Mouse (Mus musculus): Measurements from ENCODE around the gene Itih5.

- no peak for TF ChIP-seq EP300 (IDR thresholded peaks at IDR 0.05; ENCODE audit: low read depth)
- TF ChIP-seq CTCF (IDR thresholded peaks at IDR 0.05; ENCODE audit: low read depth), result no peak
Measured at GRCm38 (mm10) chr2:10295908-10296307, 142.5 kb downstream of the Itih5 start.
